Mouse (Mus musculus) heart, postnatal 10 days (tissue): Measurements from ENCODE around the gene Svopl. TPM values are rescaled to one million over a fixed set of nuclear protein-coding genes. Genes with fewer than 3 reads are reported as not detected.

Experiments used
- DNase-seq, 2 experiments: peaks; one replicate each; pipeline ENCODE4 v3.0.0; 2021
- intact Hi-C: fragments of 180-260 bp; cut with DNase I; formaldehyde crosslinking; loops from one replicate; pipeline ENCODE4 v1.15.1; 2025
- total RNA-seq, 2 experiments: library from RNA; stranded (reverse); gene quantifications; 2 replicates each; pipeline ENCODE4 v1.2.3; 2021

The Svopl gene
- total RNA-seq, 2 experiments from 2014 or later, result 0.57 to 1.1 TPM

GRCm38 (mm10) chr6:38032801-38033566 is 13.8 kb downstream of the Svopl start:
- intact Hi-C loops, result no loop called here
- DNase-seq, result peak in 1 of 2 experiments; percentile 31

GRCm38 (mm10) chr6:38031924-38032540 is 14.8 kb downstream of the Svopl start:
- intact Hi-C loops, result no loop called here
- DNase-seq, result no peak

- no peak for DNase-seq
- intact Hi-C loops, result no loop called here
Observed at GRCm38 (mm10) chr6:38028205-38028604, 18.6 kb downstream of the Svopl start.

- DNase-seq, result no peak
- intact Hi-C loops, result no loop called here
Observed at GRCm38 (mm10) chr6:38027771-38028170, 19.0 kb downstream of the Svopl start.

GRCm38 (mm10) chr6:38023284-38023683 is 23.5 kb downstream of the Svopl start:
- intact Hi-C loops, result no loop called here
- DNase-seq, result no peak

- DNase-seq, result no peak
- intact Hi-C loops, result no loop called here
Observed at GRCm38 (mm10) chr6:38021406-38021805, 25.4 kb downstream of the Svopl start.

GRCm38 (mm10) chr6:38012829-38013228 is 34.0 kb downstream of the Svopl start:
- intact Hi-C loops, result no loop called here
- DNase-seq, result no peak

GRCm38 (mm10) chr6:38007459-38007858 is 39.3 kb downstream of the Svopl start:
- peak; percentile 65 to 76 for DNase-seq
- intact Hi-C loops, result loop anchor here (5.0 kb wide), 3 partner anchors 150 to 415 kb away; no protein-coding TSS in a partner anchor

GRCm38 (mm10) chr6:37967386-37967785 is 79.4 kb downstream of the Svopl start:
- intact Hi-C loops, result no loop called here
- DNase-seq, result no peak

GRCm38 (mm10) chr6:37951306-37951705 is 95.5 kb downstream of the Svopl start:
- no peak for DNase-seq
- intact Hi-C loops, result loop anchor here (10.0 kb wide), 1 partner anchor 487 kb away; no protein-coding TSS in a partner anchor

- DNase-seq, result no peak
- intact Hi-C loops, result no loop called here
Observed at GRCm38 (mm10) chr6:37936498-37936897, 110.3 kb downstream of the Svopl start.

Other genes starting within 250 kb of the Svopl start
- 10 to 100 TPM; 49.9 to 61.7 TPM for gene Trim24, start 176.2 kb downstream of the Svopl start, total RNA-seq
- gene Tmem213, start 62.3 kb upstream of the Svopl start, total RNA-seq, result not detected
- 1 to 10 TPM; 3.5 to 5.1 TPM for gene Atp6v0a4, start 77.6 kb upstream of the Svopl start, total RNA-seq
- gene D630045J12Rik, start 207.0 kb upstream of the Svopl start, total RNA-seq, result 1 to 10 TPM; 2.8 to 3.0 TPM